Mouse (Mus musculus) cortical plate, adult 2 months (tissue): Measurements from ENCODE around the gene Ago1. TPM values are rescaled to one million over a fixed set of nuclear protein-coding genes. Genes with fewer than 3 reads are reported as not detected.

Experiments
- H3K27ac ChIP-seq: fragments of 200-500 bp; 2 replicates; pipeline ENCODE4 v1.5.1; 2012; ENCODE audit warnings: low read length, control low read depth, inconsistent platforms; ENCODE audit not compliant: insufficient read depth
- H3K4me1 ChIP-seq: fragments of 200-500 bp; 2 replicates; pipeline ENCODE4 v1.6.1; 2011; ENCODE audit warnings: low read length; ENCODE audit not compliant: control insufficient read depth, insufficient read depth
- H3K4me3 ChIP-seq: fragments of 200-500 bp; 2 replicates; pipeline ENCODE4 v1.5.1; 2011; ENCODE audit warnings: mild to moderate bottlenecking, low read length, control low read depth; ENCODE audit not compliant: insufficient read depth
- CTCF ChIP-seq: fragments of 200-500 bp; IDR thresholded peaks from 2 replicates; pipeline ENCODE4 v1.5.1; 2011; ENCODE audit warnings: mild to moderate bottlenecking, control low read depth, low read length; ENCODE audit not compliant: insufficient read depth; ENCODE audit errors: extremely low read depth
- POLR2A ChIP-seq: fragments of 200-500 bp; IDR thresholded peaks from 2 replicates; pipeline ENCODE4 v1.6.1; 2011; ENCODE audit warnings: mild to moderate bottlenecking, low read length, control low read depth; ENCODE audit not compliant: insufficient read depth; ENCODE audit errors: extremely low read depth
- polyA plus RNA-seq: library from polyadenylated mRNA; depleted of rRNA; stranded (reverse); fragments of >200 nt; gene quantifications from 2 replicates; pipeline ENCODE4 v1.2.3, GENCODE M21; 2012

Ago1 gene
- polyA plus RNA-seq, 1 experiment: 28.0 TPM

GRCm38 (mm10) chr4:126495942-126496790 lies 27.8 kb upstream of the Ago1 start:
- no peak for TF ChIP-seq CTCF
- no peak for TF ChIP-seq POLR2A
- no peak overlapping the region for H3K4me3 ChIP-seq
- no peak overlapping the region for H3K27ac ChIP-seq
- no peaks in the 10 kb centered on the region for H3K4me1 ChIP-seq

- H3K27ac ChIP-seq: no peak overlapping the region
- no peaks in the 10 kb centered on the region for H3K4me1 ChIP-seq
- no peak for TF ChIP-seq CTCF
- no peak for TF ChIP-seq POLR2A
- H3K4me3 ChIP-seq: no peak overlapping the region
Observed at GRCm38 (mm10) chr4:126495453-126495852, 27.1 kb upstream of the Ago1 start.

DNA sequence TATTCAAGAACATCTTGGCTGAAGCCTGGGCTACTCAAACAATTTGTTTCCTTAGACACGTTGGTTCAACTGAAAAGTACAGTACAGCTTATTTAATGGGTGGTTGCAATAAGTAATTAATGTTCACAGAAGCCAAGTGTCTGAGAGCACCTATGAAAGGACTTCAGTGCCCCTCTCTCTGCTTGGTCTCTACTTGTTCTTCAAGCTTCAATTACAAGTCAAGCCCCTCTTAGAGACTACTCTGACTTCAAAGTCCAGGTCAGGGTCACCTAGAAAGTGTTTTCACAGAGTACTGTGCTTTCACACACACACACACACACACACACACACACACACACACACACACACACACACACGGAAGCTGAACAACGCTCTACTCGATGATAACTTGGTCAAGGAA lies 25.0 kb upstream of the Ago1 start:
- no peak overlapping the region for H3K4me3 ChIP-seq
- TF ChIP-seq POLR2A (no peak), CTCF (no peak)
- no peak overlapping the region for H3K27ac ChIP-seq
- no peaks in the 10 kb centered on the region for H3K4me1 ChIP-seq

DNA sequence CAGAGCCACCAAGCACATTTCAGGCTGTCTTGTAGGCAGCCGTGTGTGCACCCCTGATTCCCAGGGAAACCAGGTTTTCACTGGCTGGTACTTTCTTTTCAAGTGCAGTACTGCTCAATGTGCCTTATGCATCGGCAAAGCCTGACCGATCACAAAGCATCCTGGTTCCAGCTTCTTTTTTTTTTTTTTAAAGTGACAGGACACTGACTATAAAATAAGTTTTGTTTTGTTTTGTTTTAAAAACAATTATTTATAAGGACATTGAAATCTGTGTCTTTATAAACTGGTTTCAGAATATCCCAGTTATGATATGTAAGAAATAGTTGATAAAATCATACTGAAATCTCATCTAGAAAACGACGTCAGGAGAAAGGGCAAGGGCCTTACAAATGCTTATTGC lies 23.6 kb upstream of the Ago1 start:
- Histone ChIP-seq H3K4me3 (no peak overlapping the region), H3K4me1 (no peaks in the 10 kb centered on the region), H3K27ac (no peak overlapping the region)
- TF ChIP-seq POLR2A (no peak), CTCF (no peak)

DNA sequence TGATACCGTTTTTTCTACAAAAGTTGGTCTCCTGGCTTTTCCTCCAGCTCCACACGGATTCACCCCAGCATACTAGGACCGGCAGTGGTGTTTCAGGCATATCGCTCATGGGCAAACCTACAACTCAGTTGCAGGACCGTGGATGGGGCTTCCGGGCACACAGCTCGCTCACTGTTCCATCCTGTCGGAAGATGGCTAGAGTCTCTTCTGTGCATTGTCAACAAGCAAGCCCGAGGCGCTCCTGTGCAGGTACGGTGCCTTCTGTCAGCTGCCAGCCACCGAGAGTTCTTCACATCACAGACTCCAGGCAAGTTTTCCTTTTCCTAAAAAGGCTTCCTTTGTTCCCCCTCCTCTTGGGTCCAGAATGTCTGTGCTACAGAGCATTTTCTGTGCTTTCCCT lies 22.3 kb upstream of the Ago1 start:
- no peak for TF ChIP-seq POLR2A
- TF ChIP-seq CTCF: no peak
- H3K4me1 ChIP-seq: peaks cover 2% of the 10 kb centered on the region; the same call in 1 of the 2 replicates
- H3K4me3 ChIP-seq: no peak overlapping the region
- no peak overlapping the region for H3K27ac ChIP-seq

- TF ChIP-seq POLR2A: no peak
- no peak for TF ChIP-seq CTCF
- Histone ChIP-seq H3K27ac (no peak overlapping the region), H3K4me1 (peaks cover 2% of the 10 kb centered on the region; the same call in 1 of the 2 replicates), H3K4me3 (no peak overlapping the region)
Observed at GRCm38 (mm10) chr4:126489811-126490210, 21.4 kb upstream of the Ago1 start.

DNA sequence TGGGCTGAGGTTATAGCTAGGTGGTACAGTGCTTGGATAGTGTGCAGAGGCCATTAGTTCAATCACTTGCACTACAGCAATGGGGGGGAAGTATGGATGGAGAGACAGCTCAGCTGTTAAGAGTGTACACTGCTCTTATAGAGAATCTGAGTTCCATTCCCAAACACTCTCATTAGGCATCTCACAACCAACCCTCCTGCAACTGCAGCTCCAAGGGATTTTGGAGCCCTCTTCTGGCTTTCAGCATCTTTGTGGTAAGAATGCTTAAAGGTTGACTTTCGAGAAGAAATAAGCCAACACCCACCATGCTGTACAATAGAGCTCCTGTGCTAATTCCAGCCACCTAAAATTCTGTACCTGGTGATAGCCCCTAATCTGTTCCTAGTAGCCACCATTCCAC lies 17.8 kb upstream of the Ago1 start:
- H3K4me1 ChIP-seq: peaks cover 2% of the 10 kb centered on the region; the same call in 1 of the 2 replicates

DNA sequence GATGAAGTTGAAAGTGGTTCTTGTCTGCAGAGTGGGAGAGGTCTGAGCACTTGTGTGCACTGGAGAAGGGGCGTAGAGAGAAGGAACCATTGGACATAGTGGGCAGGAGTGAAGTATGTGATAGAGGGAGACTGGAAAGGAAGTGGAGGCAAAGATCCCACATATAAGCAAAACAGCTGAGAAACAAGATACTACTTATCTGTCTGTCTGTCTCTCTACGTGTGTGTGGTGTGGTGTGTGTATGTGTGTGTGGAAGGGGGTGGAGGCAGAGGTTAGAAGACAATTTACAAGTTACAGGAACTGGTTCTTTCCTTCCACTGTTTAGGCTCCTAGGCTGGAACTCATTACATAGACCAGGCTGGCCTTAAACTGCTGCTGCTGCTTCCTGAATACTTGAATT lies 16.7 kb upstream of the Ago1 start:
- H3K4me1 ChIP-seq: peaks cover 2% of the 10 kb centered on the region; the same call in 1 of the 2 replicates
- TF ChIP-seq CTCF (no peak), POLR2A (no peak)
- H3K4me3 ChIP-seq: no peak overlapping the region
- H3K27ac ChIP-seq: no peak overlapping the region

More for the DNA sequence above, 17.8 kb upstream of the Ago1 start:
- Histone ChIP-seq H3K27ac (no peak overlapping the region), H3K4me3 (no peak overlapping the region)
- TF ChIP-seq CTCF: peak; percentile 24
- no peak for TF ChIP-seq POLR2A

DNA sequence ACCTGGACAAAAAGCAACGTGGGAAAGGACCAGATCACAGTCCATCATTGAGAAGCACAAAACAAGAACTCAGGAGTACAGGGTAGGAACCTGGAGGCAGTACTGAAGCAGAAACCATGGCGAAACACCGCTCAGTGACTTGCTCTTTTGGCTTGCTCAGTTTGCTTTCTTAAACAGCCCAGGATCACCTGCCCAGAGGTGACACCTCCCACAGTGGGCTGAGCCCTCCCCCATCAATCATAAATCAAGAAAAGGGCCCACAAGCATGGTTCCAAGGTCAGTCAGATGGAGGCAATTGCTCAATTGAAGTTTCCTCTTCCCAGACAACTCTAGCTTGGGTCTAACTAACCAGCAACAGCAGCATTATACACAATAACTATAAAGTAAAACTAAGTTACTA lies 15.5 kb upstream of the Ago1 start:
- peaks cover 2% of the 10 kb centered on the region; the same call in 1 of the 2 replicates for H3K4me1 ChIP-seq
- H3K27ac ChIP-seq: no peak overlapping the region
- no peak overlapping the region for H3K4me3 ChIP-seq
- TF ChIP-seq CTCF (no peak), POLR2A (no peak)

- peaks cover 2% of the 10 kb centered on the region; the same call in 1 of the 2 replicates for H3K4me1 ChIP-seq
- H3K4me3 ChIP-seq: no peak overlapping the region
- TF ChIP-seq CTCF (no peak), POLR2A (no peak)
- H3K27ac ChIP-seq: no peak overlapping the region
Observed at GRCm38 (mm10) chr4:126482951-126483350, 14.6 kb upstream of the Ago1 start.
